Mouse (Mus musculus) neural tube, embryonic 14.5 days (tissue): ENCODE results near the gene Ptpn3. TPM values are rescaled to one million over a fixed set of nuclear protein-coding genes. Genes with fewer than 3 reads are reported as not detected.
"Not testable (repeated sequence)": the region's sequence is repeated elsewhere in the genome, so short reads cannot be mapped to it uniquely, and the experiment has no call there.

ENCODE experiments used
- ATAC-seq: fragments of 200-750 bp; cut with Nextera tagmentation; 2 replicates; pipeline ENCODE4 v1.8.0; 2017; ENCODE audit warnings: low read depth, mild to moderate bottlenecking, moderate TSS enrichment, moderate library complexity
- H3K27ac ChIP-seq: fragments of 300-500 bp; sonication (generic); 2 replicates; pipeline ENCODE4 v1.5.1; 2014; ENCODE audit warnings: low read depth, mild to moderate bottlenecking, control low read depth, low read length, moderate library complexity, mixed read lengths
- H3K27me3 ChIP-seq: fragments of 300-500 bp; sonication (generic); 2 replicates; pipeline ENCODE4 v1.6.1; 2014; ENCODE audit warnings: low read length; ENCODE audit not compliant: control insufficient read depth, insufficient read depth
- H3K36me3 ChIP-seq: fragments of 300-500 bp; sonication (generic); 2 replicates; pipeline ENCODE4 v1.6.1; 2014; ENCODE audit warnings: low read length, mixed read lengths; ENCODE audit not compliant: control insufficient read depth, insufficient read depth
- H3K4me1 ChIP-seq: fragments of 300-500 bp; sonication (generic); 2 replicates; pipeline ENCODE4 v1.6.1; 2014; ENCODE audit warnings: low read length; ENCODE audit not compliant: control insufficient read depth, insufficient read depth
- H3K4me2 ChIP-seq: fragments of 300-500 bp; sonication (generic); 2 replicates; pipeline ENCODE4 v1.6.1; 2014; ENCODE audit warnings: mild to moderate bottlenecking, low read depth, low read length, control low read depth
- H3K4me3 ChIP-seq: fragments of 300-500 bp; sonication (generic); 2 replicates; pipeline ENCODE4 v1.5.1; 2014; ENCODE audit warnings: low read depth, low read length, control low read depth, mixed read lengths
- H3K9ac ChIP-seq: fragments of 300-500 bp; sonication (generic); replicated peaks from 2 replicates; pipeline ENCODE4 v1.6.1; 2014; ENCODE audit warnings: low read depth, mild to moderate bottlenecking, control low read depth, low read length, mixed read lengths
- H3K9me3 ChIP-seq: fragments of 300-500 bp; sonication (generic); 2 replicates; pipeline ENCODE4 v1.6.1; 2016; ENCODE audit warnings: low read length; ENCODE audit not compliant: control insufficient read depth
- WGBS: fragments of 180-500 bp; shearing (Covaris S2); extraction: QIAGEN DNeasy Blood & Tissue Kit; methylation state at CpG from one replicate; pipeline ENCODE4 v1.1.7; 2014; 5-methylcytosine and 5-hydroxymethylcytosine counted together
- polyA plus RNA-seq: library from polyadenylated mRNA; unstranded; fragments of >200 nt; fragmentation: Nextera tagmentation; extraction: Ambion mirVana; gene quantifications from 2 replicates; pipeline ENCODE4 v1.2.1, GENCODE M21; 2014

Ptpn3 gene
- polyA plus RNA-seq, 1 experiment from 2014 or later: 7.6 TPM

DNA sequence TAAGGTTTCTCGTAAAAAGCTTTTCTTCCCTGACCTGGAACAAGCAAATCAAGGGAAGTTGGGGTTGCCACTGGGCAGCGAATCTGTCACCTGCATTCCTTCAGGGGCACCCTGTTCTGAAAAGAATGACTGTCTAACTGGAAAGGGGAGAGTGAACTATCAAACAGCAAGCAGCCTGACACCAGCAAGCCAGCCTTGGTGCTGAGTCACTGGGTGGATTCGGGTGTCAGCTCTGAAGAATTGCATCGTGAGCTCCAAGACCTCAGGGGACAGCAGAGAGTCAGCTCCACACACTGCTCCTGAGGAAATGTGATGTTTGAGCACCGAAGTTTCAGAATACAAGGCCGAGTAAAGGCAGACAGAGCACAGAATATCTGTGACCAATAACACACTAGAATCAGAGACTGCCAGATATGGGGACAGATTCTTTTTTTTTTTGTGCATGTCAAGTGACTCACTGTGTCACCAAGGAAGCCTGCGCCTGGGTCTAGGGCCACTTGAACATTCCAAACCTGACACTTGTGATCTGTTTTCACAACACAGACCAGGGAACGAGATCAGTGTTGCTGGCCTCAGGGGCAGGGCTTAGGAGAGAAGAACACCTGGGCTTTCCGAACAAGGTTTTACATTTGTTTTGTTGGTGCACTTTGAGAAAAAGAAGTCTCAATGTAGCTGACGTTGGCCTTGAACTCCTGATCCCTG is 98.8 kb downstream of the Ptpn3 start:
- Histone ChIP-seq H3K36me3 (no peaks in the 10 kb centered on the region), H3K27ac (no peak overlapping the region), H3K9ac (no peak overlapping the region), H3K27me3 (no peaks in the 10 kb centered on the region), H3K4me3 (no peak overlapping the region), H3K4me2 (no peak overlapping the region), H3K9me3 (no peaks in the 10 kb centered on the region), H3K4me1 (no peaks in the 10 kb centered on the region)
- ATAC-seq: no peak
- WGBS: 76% methylated on average over 10 of the region's 10 CpGs

DNA sequence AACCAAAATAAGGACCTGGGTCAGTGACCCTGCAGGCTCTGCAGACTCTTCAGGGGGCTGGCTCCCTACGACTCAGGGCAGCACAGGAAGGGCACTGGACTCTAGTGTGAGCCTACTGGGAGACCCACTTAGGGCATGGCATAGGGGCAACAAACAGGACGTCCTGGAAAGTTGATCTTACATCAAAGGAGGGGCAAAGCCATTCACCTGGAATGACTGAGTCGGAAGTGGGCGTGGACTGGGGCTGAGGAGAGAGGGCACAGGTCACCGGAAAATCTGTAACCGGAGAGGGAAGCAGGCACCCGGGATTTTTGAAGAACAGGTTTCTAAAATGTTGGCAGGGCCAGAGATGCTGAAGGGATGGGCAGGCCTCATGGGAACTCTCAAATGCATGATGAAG is 99.5 kb downstream of the Ptpn3 start:
- no peaks in the 10 kb centered on the region for H3K9me3 ChIP-seq
- H3K27ac ChIP-seq: no peak overlapping the region
- ATAC-seq: no peak
- no peaks in the 10 kb centered on the region for H3K4me1 ChIP-seq
- 61% methylated on average over 7 of the region's 7 CpGs for WGBS
- no peaks in the 10 kb centered on the region for H3K36me3 ChIP-seq
- H3K27me3 ChIP-seq: no peaks in the 10 kb centered on the region
- H3K4me2 ChIP-seq: no peak overlapping the region
- no peak overlapping the region for H3K9ac ChIP-seq
- no peak overlapping the region for H3K4me3 ChIP-seq

DNA sequence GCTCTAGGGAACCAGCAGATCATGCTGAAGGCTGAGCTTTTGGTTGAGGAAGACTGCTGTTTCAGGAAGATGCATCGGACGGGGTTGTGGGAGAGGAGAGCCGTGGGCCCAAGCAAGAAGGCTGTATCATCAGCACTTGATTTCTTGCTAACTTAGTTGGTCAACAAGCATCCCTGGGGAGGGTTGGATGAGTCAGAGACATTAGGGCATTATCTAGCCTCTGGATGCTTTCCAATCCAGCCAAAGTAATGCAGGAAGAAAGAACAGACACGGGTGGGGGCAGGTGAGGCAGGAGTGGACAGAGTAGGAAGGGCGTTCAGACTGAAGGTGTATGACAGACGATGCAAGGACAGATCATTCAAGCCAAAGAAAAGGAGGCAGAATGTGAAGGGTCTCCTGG is 101.0 kb downstream of the Ptpn3 start:
- Histone ChIP-seq H3K4me2 (no peak overlapping the region), H3K27me3 (no peaks in the 10 kb centered on the region), H3K4me1 (no peaks in the 10 kb centered on the region), H3K36me3 (no peaks in the 10 kb centered on the region), H3K27ac (no peak overlapping the region), H3K9me3 (no peaks in the 10 kb centered on the region), H3K9ac (no peak overlapping the region), H3K4me3 (no peak overlapping the region)
- ATAC-seq: no peak
- WGBS: 96% methylated on average over 6 of the region's 6 CpGs

DNA sequence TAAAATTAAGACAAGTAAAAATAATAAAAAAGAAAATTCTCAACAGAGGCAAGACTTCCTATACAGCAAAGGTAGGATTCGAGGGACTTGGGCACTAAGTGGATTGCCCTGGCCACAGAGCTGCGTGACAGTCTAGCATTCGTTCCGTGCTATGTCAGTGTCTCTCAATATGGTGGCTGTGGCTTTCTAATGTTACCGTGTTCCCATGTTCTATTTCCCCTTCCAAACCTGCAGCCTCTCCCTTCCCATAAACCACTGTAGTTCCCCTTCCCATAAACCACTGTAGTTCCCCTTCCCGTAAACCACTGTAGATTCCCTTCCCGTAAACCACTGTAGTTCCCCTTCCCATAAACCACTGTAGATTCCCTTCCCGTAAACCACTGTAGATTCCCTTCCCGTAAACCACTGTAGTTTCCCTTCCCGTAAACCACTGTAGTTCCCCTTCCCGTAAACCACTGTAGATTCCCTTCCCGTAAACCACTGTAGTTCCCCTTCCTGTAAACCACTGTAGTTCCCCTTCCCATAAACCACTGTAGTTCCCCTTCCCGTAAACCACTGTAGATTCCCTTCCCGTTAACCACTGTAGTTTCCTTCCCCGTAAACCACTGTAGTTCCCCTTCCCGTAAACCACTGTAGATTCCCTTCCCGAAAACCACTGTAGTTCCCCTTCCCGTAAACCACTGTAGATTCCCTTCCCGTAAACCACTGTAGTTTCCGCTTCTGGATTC is 102.8 kb downstream of the Ptpn3 start:
- not testable (repeated sequence) for H3K4me1 ChIP-seq, ATAC-seq, H3K9me3 ChIP-seq, H3K36me3 ChIP-seq, H3K9ac ChIP-seq, H3K4me3 ChIP-seq, H3K27me3 ChIP-seq, H3K27ac ChIP-seq, H3K4me2 ChIP-seq
- WGBS: 96% methylated on average over 20 of the region's 20 CpGs

DNA sequence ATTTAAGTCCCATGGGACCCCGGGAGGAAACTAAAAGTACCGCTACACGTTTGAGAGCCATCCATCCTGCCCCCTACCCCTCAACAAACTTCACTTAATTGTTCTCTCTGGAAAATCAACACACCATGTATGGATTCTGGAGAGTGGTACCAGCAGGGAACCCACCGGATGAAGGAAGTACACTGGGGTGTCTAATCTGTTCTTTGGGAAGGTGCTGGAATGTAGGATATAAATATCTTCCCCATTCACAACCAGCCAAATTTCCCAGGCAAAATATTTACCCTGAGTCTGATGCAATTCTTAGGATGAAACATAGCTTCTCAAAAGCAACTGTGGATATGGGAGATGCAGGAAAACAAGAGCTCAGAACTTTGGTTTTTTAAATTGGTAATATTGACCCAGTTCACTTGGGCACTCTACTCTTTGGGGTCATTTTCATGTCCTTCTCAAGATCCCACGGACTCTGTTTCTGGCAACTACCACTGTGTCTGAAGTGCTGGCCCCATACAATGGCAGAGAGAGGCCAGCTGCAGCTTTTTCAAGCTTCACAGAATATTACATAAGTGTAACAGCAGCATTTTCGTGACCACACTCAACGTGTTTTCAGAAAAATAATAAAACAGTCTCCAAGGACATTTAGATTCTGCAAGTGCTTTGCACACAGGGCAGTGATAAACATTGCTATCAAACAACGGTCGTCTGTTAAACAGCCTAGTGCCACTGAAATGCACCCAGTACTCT is 109.9 kb downstream of the Ptpn3 start:
- Histone ChIP-seq H3K4me1 (no peaks in the 10 kb centered on the region), H3K4me2 (no peak overlapping the region), H3K27ac (no peak overlapping the region), H3K4me3 (no peak overlapping the region), H3K9me3 (no peaks in the 10 kb centered on the region), H3K27me3 (no peaks in the 10 kb centered on the region), H3K9ac (no peak overlapping the region), H3K36me3 (no peaks in the 10 kb centered on the region)
- no peak for ATAC-seq
- WGBS: 70% methylated on average over 9 of the region's 9 CpGs

DNA sequence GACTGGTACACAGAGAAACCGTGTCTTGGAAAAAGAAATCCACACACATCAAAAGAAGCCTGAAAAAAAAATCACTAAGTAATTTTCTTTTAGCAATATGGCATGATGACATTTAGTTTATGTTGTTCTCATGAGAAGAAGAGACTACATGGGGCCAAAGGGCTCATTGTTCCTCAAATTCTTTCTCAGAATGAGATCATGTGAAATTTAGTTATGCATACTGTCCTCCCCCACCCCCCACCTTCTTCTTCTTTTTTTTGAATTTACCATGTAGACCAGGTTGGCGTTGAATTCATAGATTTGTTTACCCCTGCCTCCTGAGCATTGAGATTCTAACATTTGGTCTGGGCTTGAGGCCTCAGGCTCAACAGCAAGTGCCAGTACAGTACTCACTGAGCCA is 111.8 kb downstream of the Ptpn3 start:
- Histone ChIP-seq H3K9ac (no peak overlapping the region), H3K36me3 (no peaks in the 10 kb centered on the region), H3K4me3 (no peak overlapping the region), H3K4me1 (no peaks in the 10 kb centered on the region), H3K27me3 (no peaks in the 10 kb centered on the region), H3K4me2 (no peak overlapping the region), H3K9me3 (no peaks in the 10 kb centered on the region), H3K27ac (no peak overlapping the region)
- WGBS: 85% methylated on average over 2 of the region's 2 CpGs
- no peak for ATAC-seq

DNA sequence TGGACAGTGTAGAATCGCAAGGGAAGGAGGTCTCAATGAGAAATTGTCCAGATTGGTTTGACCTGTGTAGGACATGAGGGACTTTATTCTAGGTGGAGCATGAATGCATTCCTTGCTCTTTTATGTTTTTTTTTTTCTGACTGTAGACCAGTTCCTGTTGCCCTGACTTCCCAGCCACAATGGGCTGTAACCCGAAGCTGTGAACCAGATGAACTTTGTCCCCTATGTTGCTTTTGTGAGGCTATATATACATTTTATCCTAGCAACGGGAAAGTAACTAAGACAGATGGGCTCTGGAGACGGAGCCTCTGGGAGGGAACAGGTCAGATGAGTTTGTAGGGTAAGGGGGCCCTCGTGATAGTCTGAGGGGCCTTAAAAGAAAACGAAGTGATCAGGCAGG is 115.6 kb downstream of the Ptpn3 start:
- 16% methylated on average over 6 of the region's 6 CpGs for WGBS
- H3K4me1 ChIP-seq: no peaks in the 10 kb centered on the region
- H3K27me3 ChIP-seq: no peaks in the 10 kb centered on the region
- H3K36me3 ChIP-seq: no peaks in the 10 kb centered on the region
- no peak overlapping the region for H3K27ac ChIP-seq
- no peak overlapping the region for H3K4me3 ChIP-seq
- H3K9me3 ChIP-seq: no peaks in the 10 kb centered on the region
- ATAC-seq: no peak
- H3K4me2 ChIP-seq: no peak overlapping the region
- no peak overlapping the region for H3K9ac ChIP-seq

DNA sequence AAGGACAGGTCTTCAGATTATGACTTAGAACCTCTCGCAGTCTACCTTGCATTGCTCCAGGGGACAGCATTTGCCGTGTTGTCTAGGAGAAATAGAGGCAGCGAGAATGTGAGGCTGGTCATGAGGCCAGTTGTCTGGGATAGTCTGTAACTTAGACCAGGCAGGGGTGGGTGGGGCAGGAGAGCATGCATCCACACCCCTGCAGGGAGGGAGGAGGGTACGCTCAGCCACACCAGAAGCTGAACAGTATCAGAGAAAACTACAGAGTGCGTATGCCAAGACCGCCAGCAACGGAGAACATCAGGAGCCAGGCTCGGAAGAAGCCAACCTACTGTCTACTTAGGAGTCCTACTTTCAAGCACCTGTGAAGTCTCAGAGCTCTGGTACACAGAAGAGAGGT is 116.2 kb downstream of the Ptpn3 start:
- Histone ChIP-seq H3K4me1 (no peaks in the 10 kb centered on the region), H3K27ac (no peak overlapping the region), H3K27me3 (no peaks in the 10 kb centered on the region), H3K9ac (no peak overlapping the region), H3K36me3 (no peaks in the 10 kb centered on the region), H3K4me3 (no peak overlapping the region), H3K9me3 (no peaks in the 10 kb centered on the region), H3K4me2 (no peak overlapping the region)
- ATAC-seq: no peak
- 90% methylated on average over 8 of the region's 8 CpGs for WGBS

DNA sequence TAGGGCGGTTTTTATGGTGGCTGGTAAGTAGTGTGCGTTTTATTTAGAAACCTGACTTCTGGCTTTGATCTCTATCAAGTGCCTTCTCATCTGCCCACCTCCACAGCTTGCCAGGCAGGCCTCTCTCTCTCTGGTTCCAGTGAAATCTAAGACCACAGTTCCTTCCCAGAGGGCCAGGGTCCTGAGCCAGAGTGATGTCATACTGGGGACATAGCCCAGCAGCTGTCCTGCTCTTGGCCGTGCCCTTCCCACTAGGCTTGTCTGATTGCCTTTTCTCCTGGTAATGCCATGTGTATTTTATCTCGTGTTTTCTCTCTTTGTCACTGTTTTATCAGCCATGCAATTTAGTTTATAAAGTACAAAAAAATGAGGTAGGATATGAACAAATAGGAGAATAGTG is 118.1 kb downstream of the Ptpn3 start:
- H3K9me3 ChIP-seq: no peaks in the 10 kb centered on the region
- no peaks in the 10 kb centered on the region for H3K4me1 ChIP-seq
- no peak overlapping the region for H3K27ac ChIP-seq
- 76% methylated on average over 4 of the region's 4 CpGs for WGBS
- H3K36me3 ChIP-seq: no peaks in the 10 kb centered on the region
- ATAC-seq: no peak
- H3K9ac ChIP-seq: no peak overlapping the region
- H3K27me3 ChIP-seq: no peaks in the 10 kb centered on the region
- no peak overlapping the region for H3K4me3 ChIP-seq
- H3K4me2 ChIP-seq: no peak overlapping the region
